Mouse (Mus musculus) ES-E14 (cell line): Measurements from ENCODE around the gene Phc3. TPM values are rescaled to one million over a fixed set of nuclear protein-coding genes. Genes with fewer than 3 reads are reported as not detected.

Experiments used
- DNase-seq: peaks from one replicate; pipeline ENCODE4 v3.0.0-alpha.2; 2013; ENCODE audit warnings: low read depth, low spot score
- H3K27ac ChIP-seq: 2 replicates; pipeline ENCODE4 v1.5.1; 2012; ENCODE audit warnings: low read depth, mild to moderate bottlenecking, low read length, moderate library complexity, mixed read lengths; ENCODE audit not compliant: poor library complexity, insufficient read depth, severe bottlenecking
- H3K36me3 ChIP-seq: 2 replicates; pipeline ENCODE4 v1.6.1; 2012; ENCODE audit warnings: mild to moderate bottlenecking, low read length, moderate library complexity, mixed read lengths; ENCODE audit not compliant: control insufficient read depth, poor library complexity, insufficient read depth, severe bottlenecking
- H3K4me1 ChIP-seq, 2 experiments: fragments of 150-350 bp in 1 of 2; sonication (generic) in 1 of 2; 2 replicates each; pipeline ENCODE4 v1.6.1; 2012; ENCODE audit warnings: low read length in 2 of 2, mild to moderate bottlenecking in 1 of 2, mixed read lengths in 1 of 2; ENCODE audit not compliant: control insufficient read depth in 2 of 2, insufficient read depth in 2 of 2, poor library complexity in 1 of 2
- H3K4me3 ChIP-seq, 2 experiments: fragments of 150-350 bp in 1 of 2; sonication (generic) in 1 of 2; 2 replicates each; pipeline ENCODE4 v1.5.1; 2012; ENCODE audit warnings: low read length in 2 of 2, low read depth in 1 of 2, mild to moderate bottlenecking in 1 of 2, mixed read lengths in 1 of 2; ENCODE audit not compliant: insufficient read depth in 1 of 2, poor library complexity in 1 of 2, severe bottlenecking in 1 of 2
- H3K9ac ChIP-seq: 2 replicates; pipeline ENCODE4 v1.6.1; 2012; ENCODE audit warnings: low read depth, mild to moderate bottlenecking, low read length, mixed read lengths; ENCODE audit not compliant: poor library complexity, insufficient read depth, severe bottlenecking
- H3K9me3 ChIP-seq: fragments of 150-350 bp; sonication (generic); 2 replicates; pipeline ENCODE4 v1.6.1; 2012; ENCODE audit warnings: low read depth, mild to moderate bottlenecking, low read length; ENCODE audit not compliant: control insufficient read depth, insufficient read depth
- CHD2 ChIP-seq: IDR thresholded peaks from 2 replicates; pipeline ENCODE4 v1.6.1; 2014; ENCODE audit warnings: mild to moderate bottlenecking, low read depth, low read length, inconsistent platforms
- HCFC1 ChIP-seq: IDR thresholded peaks from 2 replicates; pipeline ENCODE4 v1.6.1; 2012; ENCODE audit warnings: low read length, inconsistent platforms, borderline replicate concordance; ENCODE audit not compliant: insufficient read depth
- MAFK ChIP-seq: IDR thresholded peaks from 2 replicates; pipeline ENCODE4 v1.6.1; 2014; ENCODE audit warnings: mild to moderate bottlenecking, low read depth, low read length, inconsistent platforms; ENCODE audit not compliant: insufficient read depth
- ZC3H11A ChIP-seq: IDR thresholded peaks from 2 replicates; pipeline ENCODE4 v1.6.1; 2012; ENCODE audit warnings: low read depth, mild to moderate bottlenecking, inconsistent platforms, low read length, borderline replicate concordance
- ZNF384 ChIP-seq: IDR thresholded peaks from 2 replicates; pipeline ENCODE4 v1.6.1; 2012; ENCODE audit warnings: low read depth, low read length, inconsistent platforms
- in situ Hi-C, 2 experiments: fragments of 600-800 bp; cut with MboI; formaldehyde crosslinking; loops; one replicate each; pipeline ENCODE4 v1.15.1; 2025; ENCODE audit warnings: low sequenced_read_pairs in 2 of 2, inconsistent platforms in 1 of 2; ENCODE audit not compliant: unreplicated experiment in 2 of 2
- total RNA-seq: library from RNA; depleted of rRNA; stranded (reverse); fragments of 300-350 nt; gene quantifications from 2 replicates; pipeline ENCODE4 v1.2.3, GENCODE M21; 2012

Phc3 gene
- total RNA-seq, 1 experiment, result 7.1 TPM

DNA sequence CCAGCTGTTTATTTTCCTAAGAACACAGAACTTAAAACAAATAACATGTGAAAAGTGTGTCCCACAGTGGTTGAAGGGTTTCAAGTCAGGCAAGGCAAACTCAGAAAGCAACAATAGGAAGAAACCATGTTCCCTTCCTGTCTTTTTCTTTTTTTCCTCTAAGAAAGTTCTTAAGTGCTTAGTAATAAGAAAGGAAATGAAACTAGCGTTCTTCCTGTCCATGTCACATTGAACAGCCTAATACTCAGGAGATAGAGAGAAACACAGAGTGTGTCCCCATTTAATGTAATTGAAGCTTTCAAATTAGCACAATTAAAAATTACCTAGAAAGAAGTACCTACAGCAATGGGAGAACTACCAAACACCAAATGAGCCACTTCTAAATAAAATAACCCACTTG lies 64.6 kb downstream of the Phc3 start:
- Histone ChIP-seq H3K27ac (no peak overlapping the region), H3K9me3 (no peaks in the 10 kb centered on the region), H3K4me1 (no peaks in the 10 kb centered on the region; a peak in 1 of 4 replicates), H3K36me3 (peaks cover 16% of the 10 kb centered on the region; the same call in 1 of the 2 replicates), H3K4me3 (no peak overlapping the region), H3K9ac (no peak overlapping the region)
- no peak for TF ChIP-seq HCFC1
- no peak for TF ChIP-seq MAFK
- no peak for TF ChIP-seq ZNF384
- TF ChIP-seq ZC3H11A, result no peak
- TF ChIP-seq CHD2, result no peak
- DNase-seq, result no peak
- in situ Hi-C loops, result no loop called here

DNA sequence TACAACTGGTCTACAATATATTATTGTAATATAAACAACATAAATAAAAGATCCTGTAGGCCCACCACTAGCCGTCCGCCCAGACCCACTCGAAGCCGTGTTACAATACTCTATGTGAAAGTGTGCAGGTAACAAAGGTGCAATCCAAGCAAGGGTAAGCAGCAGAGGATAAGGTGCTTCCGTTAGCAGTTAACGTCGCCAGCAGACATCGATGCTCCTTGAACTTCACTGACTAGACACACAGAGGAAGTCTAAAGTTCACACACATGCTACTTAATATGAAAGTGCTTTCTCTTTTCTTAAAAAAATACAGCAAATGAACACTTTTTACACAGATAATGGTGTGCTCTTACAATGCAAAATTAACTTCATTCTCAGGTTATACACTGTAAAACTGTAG lies 69.8 kb downstream of the Phc3 start:
- peaks cover 13% of the 10 kb centered on the region for H3K36me3 ChIP-seq
- peaks cover 0 to 2% of the 10 kb centered on the region in 2 experiments; a peak in 1 of 4 replicates for H3K4me1 ChIP-seq
- TF ChIP-seq ZC3H11A (no peak), MAFK (no peak), HCFC1 (no peak), ZNF384 (no peak), CHD2 (no peak)
- in situ Hi-C loops, result no loop called here
- no peak overlapping the region for H3K4me3 ChIP-seq
- no peaks in the 10 kb centered on the region for H3K9me3 ChIP-seq
- no peak overlapping the region for H3K9ac ChIP-seq
- no peak overlapping the region for H3K27ac ChIP-seq
- DNase-seq, result no peak

DNA sequence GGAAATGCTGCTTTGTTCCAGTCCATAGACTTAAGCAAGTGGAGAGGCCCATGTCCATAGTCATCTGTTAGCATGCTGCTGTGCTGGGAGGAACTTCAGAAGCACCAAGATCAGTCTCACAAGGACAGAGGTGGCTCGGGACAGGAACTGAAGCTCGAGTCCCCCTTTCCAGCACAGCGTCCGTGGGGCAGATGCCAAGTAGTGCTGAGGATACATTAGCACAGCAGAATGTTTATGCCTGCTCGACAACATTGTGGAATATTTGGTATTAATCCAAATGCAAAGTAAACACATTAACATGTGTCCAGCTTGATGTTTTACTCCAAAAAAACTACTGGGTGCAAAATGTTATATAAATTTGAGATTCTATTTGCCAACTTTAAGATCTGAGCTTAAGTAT lies 72.5 kb downstream of the Phc3 start:
- TF ChIP-seq ZNF384 (no peak), MAFK (no peak), CHD2 (no peak), HCFC1 (no peak), ZC3H11A (no peak)
- in situ Hi-C loops, result no loop called here
- peaks cover 0 to 5% of the 10 kb centered on the region in 2 experiments; a peak in 1 of 4 replicates for H3K4me1 ChIP-seq
- peaks cover 13% of the 10 kb centered on the region for H3K36me3 ChIP-seq
- no peak overlapping the region for H3K4me3 ChIP-seq
- H3K9ac ChIP-seq, result no peak overlapping the region
- no peak overlapping the region for H3K27ac ChIP-seq
- no peaks in the 10 kb centered on the region for H3K9me3 ChIP-seq
- DNase-seq, result no peak

GRCm38 (mm10) chr3:30889014-30889413 lies 80.2 kb downstream of the Phc3 start:
- no peak overlapping the region for H3K9ac ChIP-seq
- H3K36me3 ChIP-seq, result peaks cover 5% of the 10 kb centered on the region; the same call in 1 of the 2 replicates
- no peaks in the 10 kb centered on the region for H3K9me3 ChIP-seq
- TF ChIP-seq ZNF384 (no peak), HCFC1 (no peak), ZC3H11A (no peak), CHD2 (no peak), MAFK (no peak)
- H3K27ac ChIP-seq, result peak overlapping the region; percentile 40; the same call in 1 of the 2 replicates
- no peak overlapping the region for H3K4me3 ChIP-seq
- peaks cover 7 to 19% of the 10 kb centered on the region in 2 experiments for H3K4me1 ChIP-seq
- in situ Hi-C loops, result no loop called here
- no peak for DNase-seq

GRCm38 (mm10) chr3:30887449-30887848 lies 81.8 kb downstream of the Phc3 start:
- TF ChIP-seq MAFK, result no peak
- no peaks in the 10 kb centered on the region for H3K9me3 ChIP-seq
- in situ Hi-C loops, result no loop called here

More at GRCm38 (mm10) chr3:30887449-30887848, 81.8 kb downstream of the Phc3 start:
- Histone ChIP-seq H3K9ac (no peak overlapping the region), H3K4me1 (peaks cover 7 to 19% of the 10 kb centered on the region in 2 experiments), H3K27ac (no peak overlapping the region), H3K36me3 (peaks cover 5% of the 10 kb centered on the region; the same call in 1 of the 2 replicates), H3K4me3 (no peak overlapping the region)
- DNase-seq, result no peak
